Mouse (Mus musculus): ENCODE measurements around the gene Hephl1. TPM values are rescaled to one million over a fixed set of nuclear protein-coding genes. Genes with fewer than 3 reads are reported as not detected.

Hephl1 gene
- polyA plus RNA-seq, 1 experiment from 2014 or later: not detected

DNA sequence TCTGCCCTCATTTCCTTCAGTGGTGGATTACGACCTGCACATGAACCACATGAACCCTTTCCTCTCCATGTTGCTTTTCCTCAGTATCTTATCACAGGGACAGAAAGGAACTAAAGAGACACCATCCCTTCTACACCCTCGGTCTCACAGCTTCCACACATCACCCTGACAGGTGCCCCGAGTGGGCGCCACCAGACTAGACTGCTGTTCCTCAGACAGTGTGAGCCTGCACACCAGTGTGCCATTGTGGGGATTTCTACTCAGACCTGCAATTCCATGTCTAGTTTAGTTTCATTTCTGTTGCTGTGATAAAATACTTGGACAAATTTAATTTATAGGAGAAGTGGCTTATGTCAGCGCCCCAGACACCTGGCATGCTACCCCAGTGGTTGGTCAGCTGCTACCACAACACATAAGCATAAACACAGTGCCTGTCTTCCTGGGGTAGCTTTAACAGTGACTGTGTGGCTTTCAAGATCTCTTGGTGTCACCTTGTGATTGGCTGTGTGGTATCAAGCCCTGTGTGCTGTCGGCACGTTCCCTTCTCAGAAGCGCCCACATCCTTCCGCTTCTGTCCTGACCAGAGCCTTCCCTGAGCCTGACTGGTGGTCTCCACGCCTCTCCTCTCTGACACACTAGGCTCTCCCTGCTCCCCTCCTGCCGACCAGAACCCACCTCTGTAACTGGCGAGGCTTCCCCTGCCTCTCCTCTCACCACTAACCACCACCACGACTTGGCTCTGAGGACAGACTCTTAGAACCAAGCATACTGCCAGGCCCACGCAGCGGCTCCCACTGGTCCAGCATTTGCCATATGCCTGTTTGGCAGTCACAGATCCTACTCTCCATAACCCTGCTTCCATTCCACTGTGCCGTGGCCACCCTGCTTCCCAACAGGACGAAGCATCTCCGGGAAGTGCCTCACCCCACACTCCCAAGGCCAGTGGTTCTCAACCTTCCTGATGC, 93.8 kb downstream of the Hephl1 start:
- DNase-seq (ENCODE audit: low spot score): peak; percentile 88

DNA sequence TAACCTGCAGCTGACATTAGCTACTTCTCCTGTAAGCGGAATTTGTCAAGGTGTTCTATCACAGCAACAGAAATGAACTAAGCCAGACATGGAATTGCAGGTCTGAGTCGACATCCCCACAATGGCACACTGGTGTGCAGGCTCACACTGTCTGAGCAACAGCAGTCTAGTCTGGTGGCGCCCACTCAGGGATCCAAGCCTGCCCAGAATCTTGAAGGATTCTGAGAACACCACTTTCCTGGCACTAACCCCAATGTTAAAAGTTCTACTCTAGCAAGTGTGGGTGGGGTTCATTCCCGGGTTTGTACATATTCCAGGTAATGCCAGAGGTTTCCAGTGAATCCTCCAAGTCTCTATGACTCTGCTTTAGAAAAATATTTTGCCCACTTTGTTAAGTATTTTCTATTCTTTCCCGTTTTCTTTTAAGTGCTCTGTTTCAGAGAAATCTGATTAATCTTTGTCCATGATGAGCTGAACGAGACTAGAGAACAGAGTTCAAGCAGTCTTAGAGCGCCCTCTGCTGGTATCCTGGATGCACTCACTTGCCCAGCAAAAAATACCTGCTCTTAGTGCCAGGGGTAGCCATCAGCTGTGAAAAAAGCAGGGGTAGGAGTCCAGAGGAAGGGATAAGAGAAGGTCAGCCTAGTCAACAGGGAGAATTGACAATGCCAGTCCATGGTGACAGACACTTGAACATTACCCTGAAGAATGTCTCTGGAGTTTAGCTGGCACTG, 96.5 kb downstream of the Hephl1 start:
- peak; percentile 90 for DNase-seq (ENCODE audit: low spot score)

DNA sequence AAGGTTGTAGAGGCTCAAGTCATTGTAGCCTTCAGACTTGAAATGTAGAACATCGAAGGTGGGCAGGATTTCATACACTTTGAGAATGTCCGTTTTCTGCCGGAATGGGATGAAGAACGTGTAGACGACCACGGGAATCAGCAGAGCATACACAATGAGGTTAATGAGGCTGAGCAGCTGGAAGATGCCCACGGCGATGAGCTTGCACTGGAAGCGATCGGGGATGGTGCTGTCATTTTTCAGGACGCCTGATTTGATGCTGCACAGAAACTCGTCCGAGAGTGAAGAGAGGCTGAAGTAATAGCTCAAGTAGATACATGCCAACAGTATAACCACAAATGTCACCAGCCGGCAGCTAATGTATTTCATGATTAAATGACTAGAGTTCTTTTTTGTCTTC, 104.3 kb downstream of the Hephl1 start:
- DNase-seq (ENCODE audit: low spot score): no peak

DNA sequence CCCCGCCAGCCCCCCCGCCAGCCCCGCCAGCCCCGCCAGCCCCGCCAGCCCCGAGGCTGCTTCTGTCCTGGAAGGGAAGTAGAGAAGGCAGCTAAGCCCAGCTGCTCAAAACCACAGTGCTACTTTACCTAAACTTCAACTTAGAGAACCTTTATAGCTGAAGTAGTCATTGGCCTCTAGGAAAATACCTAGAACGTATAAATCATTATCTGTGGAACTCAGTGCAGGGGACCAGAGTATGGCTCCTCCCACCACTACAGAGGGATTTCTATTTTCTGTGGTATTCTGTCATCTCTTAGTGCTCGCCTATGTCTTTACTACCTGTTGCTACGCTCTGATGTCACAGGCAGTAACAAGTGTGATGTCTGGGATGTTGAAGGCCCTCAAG, 107.6 kb downstream of the Hephl1 start:
- DNase-seq (ENCODE audit: low spot score): peak; percentile 48

DNA sequence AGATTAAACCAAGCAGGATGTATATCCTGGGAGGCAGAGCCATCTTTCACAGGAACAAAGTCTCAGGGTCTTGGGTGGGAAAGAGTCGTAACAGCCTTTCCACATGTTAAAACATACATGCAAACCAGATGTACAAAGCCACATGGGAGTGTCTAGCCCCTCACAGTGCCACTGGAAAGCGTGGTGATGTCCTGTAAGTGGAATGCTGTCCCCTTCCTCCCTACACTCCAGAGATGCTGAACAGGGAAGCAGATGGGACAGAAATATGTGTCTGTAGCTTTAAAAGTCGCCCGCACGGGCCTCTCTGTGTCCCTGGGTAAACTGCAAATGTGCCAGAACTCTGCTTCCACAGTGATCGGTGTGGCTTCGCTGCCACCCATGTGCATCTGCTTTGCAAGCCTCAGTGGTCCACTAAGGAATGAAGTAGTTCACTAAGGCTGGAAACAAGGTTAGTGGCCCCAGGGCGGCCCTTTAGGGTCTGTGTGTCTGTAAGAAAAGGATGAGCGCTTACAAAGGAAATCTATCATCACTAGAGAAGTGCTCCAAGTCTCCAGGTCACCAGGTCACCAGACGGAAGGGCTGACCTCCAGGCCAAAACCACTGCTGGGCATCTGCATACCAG, 108.1 kb downstream of the Hephl1 start:
- DNase-seq (ENCODE audit: low spot score): no peak

DNA sequence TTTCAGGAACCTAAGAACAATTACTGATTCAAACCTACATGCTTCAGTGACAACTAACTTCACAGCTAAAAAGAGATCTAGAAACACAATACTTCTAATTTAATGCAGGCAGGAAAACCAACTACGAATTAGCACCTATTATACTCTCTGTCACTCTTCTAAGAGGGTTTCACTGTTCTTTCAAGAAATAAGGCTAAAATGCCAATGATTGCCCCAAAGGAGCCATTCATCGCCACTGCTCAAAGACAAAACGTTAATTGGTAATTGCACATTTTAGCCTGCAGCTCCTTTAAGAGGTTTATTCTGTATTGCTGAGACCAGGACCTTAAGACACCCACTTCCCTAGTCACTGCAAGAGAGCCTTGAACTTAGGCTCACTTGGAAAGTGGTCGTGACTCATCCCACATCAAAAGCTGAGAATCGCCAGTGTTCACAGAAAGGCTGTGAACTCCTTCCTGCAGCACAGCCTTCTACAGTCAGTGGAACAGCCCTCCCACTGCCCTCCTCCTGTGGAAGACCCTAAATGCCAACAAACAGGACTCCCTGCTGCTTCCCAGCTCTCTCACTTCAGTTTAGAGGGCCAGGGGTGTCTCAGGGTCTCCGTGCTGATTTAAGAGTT, 108.8 kb downstream of the Hephl1 start:
- DNase-seq (ENCODE audit: low spot score): peak; percentile 44

Other genes starting within 250 kb of the Hephl1 start
- gene Izumo1r, start 208.2 kb downstream of the Hephl1 start, polyA plus RNA-seq (2015; fragmentation: Nextera tagmentation; extraction: Ambion mirVana): 14.7 and 21.0 TPM in 2 replicates
- gene Panx1, start 66.6 kb downstream of the Hephl1 start, polyA plus RNA-seq (2015; fragmentation: Nextera tagmentation; extraction: Ambion mirVana): 76.0 and 78.1 TPM in 2 replicates
- 0.60 and 0.65 TPM in 2 replicates for gene Vstm5, start 126.9 kb upstream of the Hephl1 start, polyA plus RNA-seq (2015; fragmentation: Nextera tagmentation; extraction: Ambion mirVana)
- 41.2 and 41.4 TPM in 2 replicates for gene Med17, start 167.8 kb upstream of the Hephl1 start, polyA plus RNA-seq (2015; fragmentation: Nextera tagmentation; extraction: Ambion mirVana)
- 77.6 and 79.2 TPM in 2 replicates for gene Taf1d, start 194.1 kb upstream of the Hephl1 start, polyA plus RNA-seq (2015; fragmentation: Nextera tagmentation; extraction: Ambion mirVana)
- 4.3 and 4.8 TPM in 2 replicates for gene 4931406C07Rik, start 194.3 kb upstream of the Hephl1 start, polyA plus RNA-seq (2015; fragmentation: Nextera tagmentation; extraction: Ambion mirVana)
- 13.9 and 17.1 TPM in 2 replicates for gene Cep295, start 245.7 kb upstream of the Hephl1 start, polyA plus RNA-seq (2015; fragmentation: Nextera tagmentation; extraction: Ambion mirVana)

Data from thymus, postnatal 0 days (tissue).